18 mouse cellular contexts compared by ENCODE assay signal in genomic region chr8:86059130-86059529, GRCm38 (mm10).
DNase-seq lines count a peak whose midpoint lies in the region; ATAC-seq and TF ChIP-seq lines count a peak whose summit lies in the region.
"Had no signal": no experiment of that assay in that cellular context is flagged by ENCODE, and none has a peak within 500 bp of the region (broad histone marks: within the 10 kb centered on the region; RNA-seq: fewer than 3 reads in every experiment).

No protein-coding gene starts in this region.

- no peak overlapping the region for H3K4me3 ChIP-seq in kidney, postnatal 0 days (replicated peaks; ENCODE audit: low read depth, low read length)
- H3K4me3 ChIP-seq: hindbrain, embryonic 15.5 days; limb, embryonic 15.5 days; lung, embryonic 15.5 days; megakaryocyte, embryonic 14.5 days; stomach, embryonic 15.5 days had no signal

- peak; percentile 17 for DNase-seq in kidney, postnatal 0 days (ENCODE audit: low spot score)
- no peak for DNase-seq in kidney, postnatal 14 days
- DNase-seq in spleen, postnatal 36 days (ENCODE audit: low spot score in 2 of 2): peak; percentile 7 to 12
- no peak for DNase-seq in spleen, postnatal 10 days (ENCODE audit: low spot score in 2 of 2)
- DNase-seq in thymus, postnatal 4 days: peak; percentile 58
- no peak for DNase-seq in cerebellum, postnatal 25 days
- DNase-seq: adrenal gland, postnatal 14 days; cerebellum, postnatal 14 days; gastrocnemius, postnatal 14 days; heart, postnatal 10 days; kidney, adult 18-20 months had no signal

- no peaks in the 10 kb centered on the region for H3K9me3 ChIP-seq in kidney, postnatal 0 days (replicated peaks; ENCODE audit: low read length)
- H3K9me3 ChIP-seq: hindbrain, embryonic 15.5 days; limb, embryonic 15.5 days; lung, embryonic 15.5 days; megakaryocyte, embryonic 14.5 days; stomach, embryonic 15.5 days had no signal

- no peak overlapping the region for H3K4me2 ChIP-seq in kidney, postnatal 0 days (ENCODE audit: low read length)
- H3K4me2 ChIP-seq: hindbrain, embryonic 15.5 days; limb, embryonic 15.5 days; lung, embryonic 15.5 days; stomach, embryonic 15.5 days had no signal

- no peak for TF ChIP-seq CTCF in kidney, postnatal 0 days (IDR thresholded peaks at IDR 0.05; ENCODE audit: low read depth)

- H3K4me1 ChIP-seq in kidney, postnatal 0 days (replicated peaks; ENCODE audit: insufficient read depth, low read length): no peaks in the 10 kb centered on the region
- H3K4me1 ChIP-seq: hindbrain, embryonic 15.5 days; limb, embryonic 15.5 days; lung, embryonic 15.5 days; stomach, embryonic 15.5 days had no signal

- no peak overlapping the region for H3K9ac ChIP-seq in kidney, postnatal 0 days (ENCODE audit: low read depth, low read length)
- H3K9ac ChIP-seq: hindbrain, embryonic 15.5 days; limb, embryonic 15.5 days; lung, embryonic 15.5 days; stomach, embryonic 15.5 days had no signal

- no peak overlapping the region for H3K27ac ChIP-seq in kidney, postnatal 0 days
- H3K27ac ChIP-seq: hindbrain, embryonic 15.5 days; limb, embryonic 15.5 days; lung, embryonic 15.5 days; stomach, embryonic 15.5 days had no signal

- 53% methylated on average over 5 of the region's 5 CpGs for WGBS in kidney, postnatal 0 days

- ATAC-seq in kidney, postnatal 0 days (replicated peaks; ENCODE audit: low FRiP score, low read depth): no peak
- ATAC-seq in neutrophil, adult 5-6 weeks (ENCODE audit: extremely low read depth, insufficient number of reproducible peaks, low FRiP score, poor library complexity, severe bottlenecking): peak; percentile 55; the same call in 1 of the 2 replicates
- no peak for ATAC-seq in monocyte, adult 5-6 weeks (replicated peaks; ENCODE audit: insufficient number of reproducible peaks, low FRiP score, low TSS enrichment, poor library complexity, severe bottlenecking)

- no peaks in the 10 kb centered on the region for H3K27me3 ChIP-seq in kidney, postnatal 0 days (ENCODE audit: insufficient read depth, low read length)
- H3K27me3 ChIP-seq: hindbrain, embryonic 15.5 days; limb, embryonic 15.5 days; lung, embryonic 15.5 days; megakaryocyte, embryonic 14.5 days; stomach, embryonic 15.5 days had no signal

- H3K36me3 ChIP-seq in kidney, postnatal 0 days (ENCODE audit: insufficient read depth, low read length): peaks cover 17% of the 10 kb centered on the region; the same call in 1 of the 2 replicates

Comparison
In these comparisons a context has a peak if more than half of its experiments do, and no peak if none do; other contexts are left out.
1. DNase-seq: peak in kidney, postnatal 0 days (single experiment), spleen, postnatal 36 days (2 of 2) and thymus, postnatal 4 days (single experiment); none in kidney, postnatal 14 days (single experiment), spleen, postnatal 10 days (0 of 2) and cerebellum, postnatal 25 days (0 of 2).